Mouse (Mus musculus) CH12.LX (cell line): Measurements from ENCODE around the gene Syndig1. TPM values are rescaled to one million over a fixed set of nuclear protein-coding genes. Genes with fewer than 3 reads are reported as not detected.

Experiments used
- DNase-seq: peaks from one replicate; pipeline ENCODE4 v3.0.0-alpha.2; 2013; ENCODE audit errors: extremely low read depth
- H3K27ac ChIP-seq: 2 replicates; pipeline ENCODE4 v1.5.1; 2012; ENCODE audit warnings: low read depth, mild to moderate bottlenecking, control low read depth, moderate library complexity; ENCODE audit not compliant: insufficient read depth
- H3K27me3 ChIP-seq: replicated peaks from 2 replicates; pipeline ENCODE3; 2012; ENCODE audit warnings: inconsistent platforms
- H3K36me3 ChIP-seq, 2 experiments: replicated peaks in 1 of 2; 2 replicates each; pipeline versions ENCODE3 to v1.6.1; 2012; ENCODE audit warnings: inconsistent platforms in 1 of 2, low read length in 1 of 2, mild to moderate bottlenecking in 1 of 2, mixed read lengths in 1 of 2, moderate library complexity in 1 of 2; ENCODE audit not compliant: control insufficient read depth in 1 of 2, insufficient read depth in 1 of 2
- H3K4me1 ChIP-seq, 2 experiments: 2 replicates each; pipeline ENCODE4 v1.6.1; 2012; ENCODE audit warnings: inconsistent platforms in 1 of 2, moderate library complexity in 1 of 2; ENCODE audit not compliant: insufficient read depth in 2 of 2, control insufficient read depth in 1 of 2
- H3K4me2 ChIP-seq: 2 replicates; pipeline ENCODE4 v1.6.1; 2012; ENCODE audit warnings: low read depth, mild to moderate bottlenecking, control low read depth; ENCODE audit not compliant: poor library complexity, insufficient read depth, severe bottlenecking
- H3K4me3 ChIP-seq, 3 experiments: fragments of 150-350 bp in 1 of 3; sonication (generic) in 1 of 3; replicated peaks in 1 of 3; 2 replicates each; pipeline versions ENCODE3 to v1.5.1; 2011 to 2012; ENCODE audit warnings: low read depth in 2 of 3, low read length in 2 of 3, mild to moderate bottlenecking in 2 of 3, moderate library complexity in 2 of 3, control low read depth in 1 of 3, improper control_type of control experiment in 1 of 3, inconsistent platforms in 1 of 3, mixed read lengths in 1 of 3; ENCODE audit not compliant: poor library complexity in 1 of 3
- H3K79me2 ChIP-seq: replicated peaks from 2 replicates; pipeline ENCODE4 v1.6.1; 2012; ENCODE audit warnings: mild to moderate bottlenecking, moderate library complexity; ENCODE audit not compliant: control insufficient read depth, poor library complexity, insufficient read depth, severe bottlenecking; ENCODE audit errors: extremely low read depth
- H3K9ac ChIP-seq: 2 replicates; pipeline ENCODE4 v1.6.1; 2012; ENCODE audit warnings: low read depth, mild to moderate bottlenecking, control low read depth, moderate library complexity; ENCODE audit not compliant: insufficient read depth
- H3K9me3 ChIP-seq: replicated peaks from 2 replicates; pipeline ENCODE3; 2012; ENCODE audit warnings: low read length, inconsistent platforms, mixed read lengths
- BHLHE40 ChIP-seq: IDR thresholded peaks from 2 replicates; pipeline ENCODE4 v1.6.1; 2011; ENCODE audit warnings: mild to moderate bottlenecking, low read depth, low read length, improper control_type of control experiment
- CHD2 ChIP-seq: IDR thresholded peaks from 2 replicates; pipeline ENCODE4 v1.6.1; 2011; ENCODE audit warnings: low read length, improper control_type of control experiment
- CTCF ChIP-seq, 2 experiments: IDR thresholded peaks in 1 of 2; conservative IDR thresholded peaks in 1 of 2; 2 replicates each; pipeline ENCODE4 v1.5.1; 2011 to 2012; ENCODE audit warnings: low read depth in 2 of 2, low read length in 2 of 2, improper control_type of control experiment in 1 of 2, inconsistent platforms in 1 of 2, mild to moderate bottlenecking in 1 of 2, moderate library complexity in 1 of 2
- E2F4 ChIP-seq: IDR thresholded peaks from 2 replicates; pipeline ENCODE4 v1.6.1; 2011; ENCODE audit warnings: low read depth, low read length, improper control_type of control experiment; ENCODE audit not compliant: insufficient replicate concordance
- ELF1 ChIP-seq: IDR thresholded peaks from 2 replicates; pipeline ENCODE4 v1.6.1; 2014; ENCODE audit warnings: low read depth, mild to moderate bottlenecking, inconsistent platforms, low read length, improper control_type of control experiment
- ETS1 ChIP-seq: conservative IDR thresholded peaks from 2 replicates; pipeline ENCODE4 v1.6.1; 2012; ENCODE audit warnings: low read depth, mild to moderate bottlenecking, inconsistent platforms, low read length, improper control_type of control experiment, moderate library complexity
- HCFC1 ChIP-seq: IDR thresholded peaks from 2 replicates; pipeline ENCODE4 v1.6.1; 2012; ENCODE audit warnings: low read depth, mild to moderate bottlenecking, inconsistent platforms, low read length, improper control_type of control experiment
- JUN ChIP-seq: IDR thresholded peaks from 2 replicates; pipeline ENCODE4 v1.6.1; 2011; ENCODE audit warnings: low read depth, mild to moderate bottlenecking, low read length, improper control_type of control experiment, moderate library complexity; ENCODE audit not compliant: insufficient read depth
- KAT2A ChIP-seq: IDR thresholded peaks from 2 replicates; pipeline ENCODE4 v1.6.1; 2012; ENCODE audit warnings: low read length, improper control_type of control experiment, inconsistent platforms; ENCODE audit not compliant: insufficient replicate concordance
- MAX ChIP-seq: IDR thresholded peaks from 2 replicates; pipeline ENCODE4 v1.6.1; 2011; ENCODE audit warnings: low read length, improper control_type of control experiment
- MAZ ChIP-seq: IDR thresholded peaks from 2 replicates; pipeline ENCODE4 v1.6.1; 2012; ENCODE audit warnings: low read depth, mild to moderate bottlenecking, inconsistent platforms, low read length, improper control_type of control experiment, moderate library complexity
- MEF2A ChIP-seq: IDR thresholded peaks from 2 replicates; pipeline ENCODE4 v1.6.1; 2014; ENCODE audit warnings: low read depth, mild to moderate bottlenecking, inconsistent platforms, low read length, improper control_type of control experiment, borderline replicate concordance
- MXI1 ChIP-seq: IDR thresholded peaks from 2 replicates; pipeline ENCODE4 v1.6.1; 2011; ENCODE audit warnings: mild to moderate bottlenecking, low read depth, low read length, improper control_type of control experiment
- NELFE ChIP-seq: IDR thresholded peaks from 2 replicates; pipeline ENCODE4 v1.6.1; 2011; ENCODE audit warnings: low read depth, low read length, improper control_type of control experiment
- NRF1 ChIP-seq: IDR thresholded peaks from 2 replicates; pipeline ENCODE4 v1.6.1; 2014; ENCODE audit warnings: low read depth, mild to moderate bottlenecking, inconsistent platforms, low read length, improper control_type of control experiment, moderate library complexity
- PAX5 ChIP-seq: IDR thresholded peaks from 2 replicates; pipeline ENCODE4 v1.6.1; 2012; ENCODE audit warnings: low read length, inconsistent platforms, mixed read lengths
- RAD21 ChIP-seq: IDR thresholded peaks from 2 replicates; pipeline ENCODE4 v1.6.1; 2011; ENCODE audit warnings: low read depth, mild to moderate bottlenecking, low read length, improper control_type of control experiment, moderate library complexity
- SIN3A ChIP-seq: IDR thresholded peaks from 2 replicates; pipeline ENCODE4 v1.6.1; 2012; ENCODE audit warnings: low read length, improper control_type of control experiment, inconsistent platforms
- SMC3 ChIP-seq: IDR thresholded peaks from 2 replicates; pipeline ENCODE4 v1.6.1; 2011; ENCODE audit warnings: low read depth, low read length, improper control_type of control experiment
- TBP ChIP-seq: conservative IDR thresholded peaks from 2 replicates; pipeline ENCODE4 v1.6.1; 2011; ENCODE audit warnings: low read depth, low read length, improper control_type of control experiment
- TCF12 ChIP-seq: IDR thresholded peaks from 2 replicates; pipeline ENCODE4 v1.6.1; 2014; ENCODE audit warnings: low read depth, mild to moderate bottlenecking, inconsistent platforms, low read length, improper control_type of control experiment
- UBTF ChIP-seq: IDR thresholded peaks from 2 replicates; pipeline ENCODE4 v1.6.1; 2012; ENCODE audit warnings: low read depth, mild to moderate bottlenecking, inconsistent platforms, low read length, improper control_type of control experiment, moderate library complexity
- USF1 ChIP-seq: IDR thresholded peaks from 2 replicates; pipeline ENCODE4 v1.6.1; 2014; ENCODE audit warnings: low read depth, mild to moderate bottlenecking, inconsistent platforms, low read length, improper control_type of control experiment
- USF2 ChIP-seq: conservative IDR thresholded peaks from 2 replicates; pipeline ENCODE4 v1.6.1; 2011; ENCODE audit warnings: low read depth, low read length, improper control_type of control experiment
- ZC3H11A ChIP-seq: IDR thresholded peaks from 2 replicates; pipeline ENCODE4 v1.6.1; 2012; ENCODE audit warnings: low read depth, mild to moderate bottlenecking, inconsistent platforms, low read length, improper control_type of control experiment
- ZKSCAN1 ChIP-seq: IDR thresholded peaks from 2 replicates; pipeline ENCODE4 v1.6.1; 2012; ENCODE audit warnings: low read depth, inconsistent platforms, low read length, improper control_type of control experiment, borderline replicate concordance
- ZMIZ1 ChIP-seq: IDR thresholded peaks from 2 replicates; pipeline ENCODE4 v1.6.1; 2012; ENCODE audit warnings: low read depth, mild to moderate bottlenecking, inconsistent platforms, low read length, improper control_type of control experiment
- ZNF384 ChIP-seq: IDR thresholded peaks from 2 replicates; pipeline ENCODE4 v1.6.1; 2012; ENCODE audit warnings: low read depth, low read length, improper control_type of control experiment, inconsistent platforms
- dilution Hi-C: fragments of 300-500 bp; cut with MboI; formaldehyde crosslinking; loops from 2 replicates; pipeline ENCODE4 v1.14.3; 2020; ENCODE audit warnings: low sequenced_read_pairs; ENCODE audit not compliant: extremely low pct_unique_long_range_greater_than_20kb, extremely low pct_ligation_motif_present
- in situ Hi-C: fragments of 300-500 bp; cut with MboI; formaldehyde crosslinking; loops from 3 replicates; pipeline ENCODE4 v1.14.3; 2019; ENCODE audit warnings: low sequenced_read_pairs, low pct_ligation_motif_present, low pct_unique_long_range_greater_than_20kb, mixed read lengths
- polyA plus RNA-seq: library from polyadenylated mRNA; unstranded; fragments of >175 nt; gene quantifications from 2 replicates; pipeline ENCODE4 v1.2.1, GENCODE M21; 2012; ENCODE audit warnings: low read depth; ENCODE audit not compliant: insufficient read length
- total RNA-seq, 2 experiments: library from RNA; depleted of rRNA; stranded (reverse); fragments of 300-350 nt in 1 of 2; fragments of >200 nt in 1 of 2; gene quantifications; 2 replicates each; pipeline ENCODE4 v1.2.3; 2012 to 2014

Syndig1 gene
- total and polyA plus RNA-seq, 3 experiments, result not detected

DNA sequence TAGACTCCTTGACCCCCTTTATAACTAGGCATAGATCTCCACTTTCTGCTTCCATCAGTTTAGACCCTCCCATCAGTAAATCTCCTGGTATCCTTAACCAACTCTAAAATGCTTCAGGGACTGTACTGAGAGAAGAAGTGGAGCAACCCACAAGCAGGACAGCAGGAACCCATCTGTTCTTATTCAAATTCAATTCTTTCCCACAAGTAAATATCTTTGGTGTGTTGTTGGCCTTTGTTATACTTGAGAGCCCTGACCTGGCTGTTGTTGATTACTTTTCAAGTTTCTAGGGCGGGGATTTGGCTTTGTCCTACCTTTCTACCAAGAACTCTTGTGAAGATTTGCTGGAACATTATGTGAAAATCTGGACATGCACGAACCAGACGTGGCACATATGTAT, 77.7 kb downstream of the Syndig1 start:
- DNase-seq, result no peak
- dilution Hi-C loops (no loop called here), in situ Hi-C loops (no loop called here)
- no peak overlapping the region for H3K4me3 ChIP-seq
- no peaks in the 10 kb centered on the region for H3K4me1 ChIP-seq
- TF ChIP-seq ETS1, result no peak
- TF ChIP-seq MEF2A, result no peak
- no peak for TF ChIP-seq HCFC1
- TF ChIP-seq NRF1, result no peak
- no peak for TF ChIP-seq SMC3
- no peak for TF ChIP-seq USF1
- TF ChIP-seq MAZ, result no peak
- TF ChIP-seq JUN, result no peak
- TF ChIP-seq MAX, result no peak
- no peak for TF ChIP-seq E2F4
- no peak for TF ChIP-seq CHD2
- no peak for TF ChIP-seq ZNF384
- TF ChIP-seq KAT2A, result no peak
- no peak for TF ChIP-seq ZC3H11A
- no peak for TF ChIP-seq MXI1
- TF ChIP-seq ZMIZ1, result no peak
- TF ChIP-seq TBP, result no peak
- H3K9ac ChIP-seq, result no peak overlapping the region
- H3K36me3 ChIP-seq, result no peaks in the 10 kb centered on the region
- no peaks in the 10 kb centered on the region for H3K9me3 ChIP-seq
- peaks cover 2% of the 10 kb centered on the region for H3K27me3 ChIP-seq
- H3K4me2 ChIP-seq, result no peak overlapping the region
- H3K27ac ChIP-seq, result no peak overlapping the region
- no peaks in the 10 kb centered on the region for H3K79me2 ChIP-seq

DNA sequence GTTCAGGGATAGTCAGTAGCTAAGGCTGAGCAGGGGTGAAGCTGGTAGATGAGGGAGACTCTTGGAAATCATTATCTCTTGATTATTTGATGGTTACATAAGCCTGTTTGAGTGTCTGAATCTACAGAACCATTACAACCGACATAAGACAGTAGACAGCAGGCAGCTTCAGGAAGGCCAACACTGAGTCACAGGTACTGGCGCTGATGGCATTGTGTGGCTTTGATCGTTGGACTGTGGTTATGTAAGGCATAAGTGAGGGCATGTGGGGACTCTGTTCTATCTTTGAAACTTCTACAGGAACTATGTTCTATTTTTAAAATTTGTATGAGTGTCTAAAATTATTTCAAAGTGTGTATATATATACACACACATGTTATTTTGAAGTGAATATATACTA, 88.2 kb downstream of the Syndig1 start:
- dilution Hi-C loops, result no loop called here
- Histone ChIP-seq H3K4me1 (no peaks in the 10 kb centered on the region), H3K9ac (no peak overlapping the region), H3K27me3 (no peaks in the 10 kb centered on the region), H3K9me3 (no peaks in the 10 kb centered on the region), H3K4me3 (no peak overlapping the region), H3K79me2 (no peaks in the 10 kb centered on the region), H3K27ac (no peak overlapping the region), H3K36me3 (no peaks in the 10 kb centered on the region), H3K4me2 (no peak overlapping the region)
- no peak for DNase-seq
- TF ChIP-seq NELFE, result no peak
- TF ChIP-seq ZKSCAN1, result no peak
- TF ChIP-seq JUN, result no peak
- TF ChIP-seq USF2, result no peak
- TF ChIP-seq UBTF, result no peak
- no peak for TF ChIP-seq CHD2
- no peak for TF ChIP-seq MAX
- no peak for TF ChIP-seq ZC3H11A
- no peak for TF ChIP-seq MEF2A
- no peak for TF ChIP-seq SIN3A
- TF ChIP-seq TBP, result no peak
- no peak for TF ChIP-seq PAX5
- TF ChIP-seq CTCF (conservative IDR thresholded peaks at IDR 0.05 in 1 of 2, IDR thresholded peaks at IDR 0.05 in 1 of 2; ENCODE audit: low read depth in 2 of 2, low read length in 2 of 2), result no peak
- TF ChIP-seq NRF1, result no peak
- no peak for TF ChIP-seq ELF1
- no peak for TF ChIP-seq BHLHE40
- no peak for TF ChIP-seq KAT2A
- no peak for TF ChIP-seq RAD21
- TF ChIP-seq TCF12, result no peak
- in situ Hi-C loops, result no loop called here
